Mouse (Mus musculus) left cerebral cortex, adult 8-10 months (tissue): Measurements from ENCODE around the gene Entpd8. TPM values are rescaled to one million over a fixed set of nuclear protein-coding genes. Genes with fewer than 3 reads are reported as not detected.

Experiments used
- microRNA-seq, 2 experiments: library from miRNA; unstranded; fragments of <30 nt; microRNA quantifications; one replicate each; pipeline ENCODE4 v1.2.0; 2022
- total RNA-seq, 4 experiments: library from RNA; stranded (reverse); gene quantifications; 2 replicates each; pipeline ENCODE4 v1.2.4; 2022

The Entpd8 gene
- total RNA-seq, 4 experiments from 2014 or later, result not detected

Small RNA genes lying within 50 kb of the gene (microRNA-seq; reads per million reads assigned to microRNA genes)
- gene Gm24328 (0 reads per million in 2 experiments), gene Mir7664 (0 to 0.44 reads per million in 2 experiments)

Other genes with a start within 250 kb of the Entpd8 start
- 10 to 100 TPM; 54.3 to 69.5 (median 55.2) TPM for gene Ehmt1, start 160.7 kb upstream of the Entpd8 start, total RNA-seq
- 10 to 100 TPM; 13.4 to 22.3 (median 19.6) TPM for gene Arrdc1, start 145.1 kb upstream of the Entpd8 start, total RNA-seq
- 10 to 100 TPM; 32.1 to 39.3 (median 37.7) TPM for gene Zmynd19, start 130.5 kb upstream of the Entpd8 start, total RNA-seq
- gene Dph7, start 117.9 kb upstream of the Entpd8 start, total RNA-seq, result 10 to 100 TPM; 33.2 to 38.0 (median 35.5) TPM
- gene Mrpl41, start 105.2 kb upstream of the Entpd8 start, total RNA-seq, result 10 to 100 TPM; 73.6 to 77.5 (median 75.6) TPM
- gene Pnpla7, start 104.3 kb upstream of the Entpd8 start, total RNA-seq, result 10 to 100 TPM; 17.9 to 28.0 (median 26.6) TPM
- gene Nsmf, start 25.9 kb upstream of the Entpd8 start, total RNA-seq, result 100 to 1,000 TPM; 404 to 462 (median 421) TPM
- gene Noxa1, start 14.8 kb downstream of the Entpd8 start, total RNA-seq, result not detected
- 10 to 100 TPM; 20.5 to 27.9 (median 23.4) TPM for gene Nrarp, start 100.5 kb downstream of the Entpd8 start, total RNA-seq
- gene Tor4a, start 116.6 kb downstream of the Entpd8 start, total RNA-seq, result 1 to 10 TPM; 2.2 to 3.4 (median 2.5) TPM
- 10 to 100 TPM; 58.4 to 64.2 (median 59.4) TPM for gene Nelfb, start 131.2 kb downstream of the Entpd8 start, total RNA-seq
- gene Stpg3, start 134.3 kb downstream of the Entpd8 start, total RNA-seq, result under 1 TPM in 3 of 4 experiments, not detected in 1; 0.23 to 0.82 (median 0.30) TPM
- 1 to 10 TPM in 1 of 4 experiments, not detected in 3; 1.4 TPM for gene Fam166a, start 138.4 kb downstream of the Entpd8 start, total RNA-seq
- 100 to 1,000 TPM; 332 to 365 (median 345) TPM for gene Tubb4b, start 144.4 kb downstream of the Entpd8 start, total RNA-seq
- not detected for gene Slc34a3, start 154.1 kb downstream of the Entpd8 start, total RNA-seq
- gene Rnf224, start 156.5 kb downstream of the Entpd8 start, total RNA-seq, result not detected
- gene Rnf208, start 162.0 kb downstream of the Entpd8 start, total RNA-seq, result 100 to 1,000 TPM; 263 to 288 (median 266) TPM
- not detected for gene Cysrt1, start 162.1 kb downstream of the Entpd8 start, total RNA-seq
- gene AL732309.1, start 166.6 kb downstream of the Entpd8 start, total RNA-seq, result 1 to 10 TPM in 3 of 4 experiments, under 1 TPM in 1; 0.67 to 4.2 (median 3.4) TPM
- 10 to 100 TPM; 31.7 to 38.3 (median 36.3) TPM for gene Tmem203, start 175.1 kb downstream of the Entpd8 start, total RNA-seq
- gene Tprn, start 182.3 kb downstream of the Entpd8 start, total RNA-seq, result 10 to 100 TPM; 26.5 to 30.6 (median 28.6) TPM
- 10 to 100 TPM; 57.5 to 67.8 (median 62.1) TPM for gene Ssna1, start 192.1 kb downstream of the Entpd8 start, total RNA-seq
- 100 to 1,000 TPM in 2 of 4 experiments, 10 to 100 TPM in 2; 88.6 to 111 (median 96.9) TPM for gene Anapc2, start 192.2 kb downstream of the Entpd8 start, total RNA-seq
- not detected for gene Tmem210, start 207.8 kb downstream of the Entpd8 start, total RNA-seq
- not detected for gene Lrrc26, start 209.6 kb downstream of the Entpd8 start, total RNA-seq
- gene Grin1, start 238.9 kb downstream of the Entpd8 start, total RNA-seq, result 100 to 1,000 TPM; 390 to 399 (median 395) TPM